Mouse (Mus musculus): ENCODE data around the gene Ahdc1.

The Ahdc1 gene

GRCm38 (mm10) chr4:133101751-133102150 is 90.7 kb downstream of the Ahdc1 start:
- DNase-seq (ENCODE audit: low spot score) = no peak

- no peak for DNase-seq (ENCODE audit: low spot score)
Measured at GRCm38 (mm10) chr4:133103525-133104193, 92.6 kb downstream of the Ahdc1 start.

GRCm38 (mm10) chr4:133104194-133104569 is 93.1 kb downstream of the Ahdc1 start:
- no peak for DNase-seq (ENCODE audit: low spot score)

- DNase-seq (ENCODE audit: low spot score) = no peak
Measured at GRCm38 (mm10) chr4:133106691-133107090, 95.6 kb downstream of the Ahdc1 start.

- DNase-seq (ENCODE audit: low spot score) = peak; percentile 96
Measured at GRCm38 (mm10) chr4:133107788-133108281, 96.8 kb downstream of the Ahdc1 start.

- peak; percentile 86 for DNase-seq (ENCODE audit: low spot score)
Measured at GRCm38 (mm10) chr4:133108481-133109334, 97.6 kb downstream of the Ahdc1 start.

DNA sequence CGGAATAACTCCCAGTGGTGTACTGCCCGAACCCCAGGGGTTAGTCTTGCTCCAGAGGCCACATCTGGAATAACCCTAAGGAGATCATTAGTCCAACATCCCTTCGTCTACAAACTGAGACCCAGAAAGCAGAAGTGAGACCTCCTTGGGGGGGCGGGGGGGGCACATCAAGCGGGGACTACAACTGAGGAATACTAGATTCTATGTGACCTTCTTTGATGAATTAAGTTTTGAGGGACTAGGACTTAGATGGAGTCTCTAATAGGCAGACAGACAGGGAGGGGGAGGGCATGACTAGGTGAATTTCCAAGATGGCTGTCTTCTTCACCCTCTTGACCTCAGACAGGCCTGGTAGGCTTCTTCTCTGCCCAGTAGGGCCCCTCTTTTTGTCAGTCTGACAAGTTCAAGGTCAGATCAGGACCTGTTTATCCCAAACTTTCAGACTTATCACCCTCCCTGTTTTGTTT is 98.3 kb downstream of the Ahdc1 start:
- peak; percentile 50 for DNase-seq (ENCODE audit: low spot score)

GRCm38 (mm10) chr4:133112175-133112838 is 101.2 kb downstream of the Ahdc1 start:
- DNase-seq (ENCODE audit: low spot score) = no peak

GRCm38 (mm10) chr4:133113351-133113882 is 102.4 kb downstream of the Ahdc1 start:
- DNase-seq (ENCODE audit: low spot score) = no peak

GRCm38 (mm10) chr4:133114762-133115161 is 103.7 kb downstream of the Ahdc1 start:
- no peak for DNase-seq (ENCODE audit: low spot score)

DNA sequence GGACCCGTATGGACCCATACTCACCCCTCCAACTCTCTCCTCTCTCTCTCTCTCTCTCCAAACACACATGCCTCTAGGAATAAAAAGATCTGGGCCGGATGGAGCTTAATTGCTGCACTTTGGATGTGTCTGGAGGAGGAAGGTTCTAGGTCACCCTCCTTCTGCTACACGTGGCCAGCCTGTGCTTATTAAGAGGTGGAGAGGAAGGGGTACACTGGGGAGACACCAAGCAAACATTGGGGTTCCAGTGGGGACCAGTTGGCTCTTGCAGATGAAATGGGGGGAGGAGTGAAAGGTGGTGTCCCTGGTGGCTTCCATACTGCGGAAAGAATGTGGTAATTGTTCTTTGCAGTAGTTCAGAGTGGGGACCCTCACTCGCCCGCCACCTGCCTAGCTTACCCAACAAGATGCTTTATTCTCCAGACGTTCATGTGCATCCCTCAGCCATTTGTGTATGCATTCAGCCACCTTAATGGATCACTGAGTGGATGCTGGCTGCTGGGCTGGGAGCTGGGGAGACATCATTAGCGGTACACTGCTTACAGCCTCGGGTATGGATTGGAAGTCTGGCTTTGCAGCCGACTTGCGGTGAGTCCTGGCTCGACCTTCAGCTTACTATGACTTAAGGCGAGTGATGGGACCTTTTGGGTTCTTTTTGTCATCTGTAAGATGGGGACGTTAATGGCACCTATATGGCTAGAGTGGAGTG is 104.8 kb downstream of the Ahdc1 start:
- DNase-seq (ENCODE audit: low spot score) = no peak

GRCm38 (mm10) chr4:133116756-133117470 is 105.9 kb downstream of the Ahdc1 start:
- DNase-seq (ENCODE audit: low spot score) = peak; percentile 89

DNA sequence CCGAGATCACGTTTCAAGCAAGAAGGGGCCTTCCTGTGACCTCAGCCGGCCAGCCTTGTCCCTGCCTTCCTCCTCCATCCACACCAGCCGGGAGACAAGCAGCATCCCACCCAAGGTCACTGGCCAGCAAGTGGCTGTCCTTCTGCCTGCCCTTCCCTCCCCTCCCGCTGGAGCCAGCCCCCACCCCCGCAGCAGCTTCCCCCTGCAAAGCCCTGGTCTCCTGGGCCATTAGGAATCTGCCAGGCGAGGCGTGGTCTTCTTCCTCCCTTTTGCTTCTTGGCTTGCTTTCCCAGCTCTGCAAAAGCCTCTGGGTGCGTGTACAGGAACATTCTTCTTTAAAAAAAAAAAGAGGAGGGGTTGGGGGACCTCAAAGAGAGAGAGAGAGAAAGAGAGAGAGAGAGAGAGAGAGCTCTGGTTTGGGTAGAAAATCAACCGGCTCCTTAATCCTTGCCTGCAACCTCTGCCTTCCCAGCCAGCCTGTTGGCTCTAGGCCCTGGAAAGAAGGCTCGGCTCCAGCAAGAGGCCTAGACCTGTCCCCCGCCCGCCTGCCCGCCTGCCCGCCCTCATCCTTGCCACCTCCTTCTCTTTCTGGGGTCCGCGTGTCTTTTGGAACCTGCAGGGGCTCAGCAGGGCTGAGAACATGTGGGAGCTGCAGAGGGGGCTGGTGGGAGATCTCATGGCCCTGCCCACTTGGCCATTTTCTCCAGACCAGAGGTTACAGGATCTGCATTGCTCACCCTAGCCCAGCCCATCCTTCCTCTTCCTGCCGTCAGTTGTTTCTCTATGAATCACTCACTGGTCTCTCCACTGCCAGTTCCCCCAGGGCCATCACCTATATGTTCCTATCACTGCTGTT is 106.7 kb downstream of the Ahdc1 start:
- DNase-seq (ENCODE audit: low spot score) = peak; percentile 96

DNA sequence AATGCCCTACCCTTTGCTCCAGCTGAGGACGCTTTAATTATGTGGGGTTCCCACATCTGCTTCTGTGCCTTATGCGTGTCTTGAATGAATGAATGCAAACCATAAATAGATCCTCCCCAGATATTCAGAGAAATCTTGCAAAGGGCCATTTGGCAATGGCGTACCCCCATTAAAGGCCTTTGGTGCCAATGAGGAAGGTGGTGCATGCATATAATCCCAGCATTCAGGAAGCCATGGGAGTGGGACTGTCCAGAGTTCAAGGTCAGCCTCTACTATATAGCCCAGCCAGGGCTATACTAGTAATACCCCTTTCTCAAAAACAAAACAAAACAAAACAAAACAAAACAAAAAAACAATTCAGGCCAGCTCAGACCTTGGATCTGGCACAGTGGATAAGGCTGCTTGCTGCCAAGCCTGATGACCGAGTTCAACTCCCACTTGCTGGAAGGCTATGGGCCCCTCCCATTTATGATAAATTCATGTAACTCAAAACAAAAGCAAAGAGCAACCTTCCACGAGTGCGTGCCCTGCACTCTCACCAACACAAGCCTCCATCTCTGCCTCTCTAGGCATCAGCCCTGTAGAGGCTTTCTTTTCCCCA is 107.8 kb downstream of the Ahdc1 start:
- DNase-seq (ENCODE audit: low spot score) = peak; percentile 92

- DNase-seq (ENCODE audit: low spot score) = no peak
Measured at GRCm38 (mm10) chr4:133119579-133119978, 108.5 kb downstream of the Ahdc1 start.

DNA sequence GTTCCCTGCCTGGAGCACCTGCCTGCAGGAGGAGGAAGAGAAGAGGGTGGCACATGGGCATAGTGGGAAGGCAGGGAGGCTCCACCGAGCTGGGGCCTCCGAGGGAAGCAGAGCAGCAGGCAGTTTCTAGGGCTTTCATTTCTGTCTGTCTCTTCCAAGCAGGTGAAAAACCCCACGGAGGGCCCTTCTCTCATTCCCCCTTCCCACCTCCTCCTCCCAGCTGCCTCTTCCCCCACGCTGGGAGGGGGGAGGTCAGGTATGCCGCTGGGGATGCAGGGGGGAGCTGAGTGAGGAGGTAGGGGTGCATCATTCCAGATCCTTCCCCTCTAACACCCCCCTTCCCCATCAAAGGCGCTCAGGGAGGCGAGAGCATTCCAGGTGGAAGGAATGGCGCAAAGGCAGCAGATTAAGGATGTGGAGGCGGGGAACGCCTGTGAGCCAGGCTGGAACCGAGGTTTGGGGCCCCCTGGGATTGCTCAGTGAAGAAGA is 109.8 kb downstream of the Ahdc1 start:
- no peak for DNase-seq (ENCODE audit: low spot score)

DNA sequence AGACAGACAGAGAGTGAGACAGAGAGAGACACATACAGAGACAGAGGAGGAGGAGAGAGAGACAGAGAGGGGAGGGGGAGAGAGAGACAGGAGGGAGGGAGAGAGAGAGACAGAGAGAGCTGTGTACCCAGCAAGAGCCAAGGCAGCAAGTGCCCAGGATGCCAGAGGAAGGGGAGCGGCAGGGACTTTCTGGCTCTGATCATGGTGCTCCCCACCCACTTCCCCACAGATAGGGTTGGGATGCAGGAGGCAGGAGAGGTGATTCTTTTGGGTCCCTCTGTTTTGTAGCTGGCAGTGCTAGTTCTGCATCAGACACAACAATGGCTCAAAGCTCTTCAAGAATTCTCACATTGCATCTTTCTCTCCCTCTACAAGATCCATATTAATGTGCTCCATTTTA is 110.4 kb downstream of the Ahdc1 start:
- no peak for DNase-seq (ENCODE audit: low spot score)

- DNase-seq (ENCODE audit: low spot score) = no peak
Measured at GRCm38 (mm10) chr4:133121974-133122637, 111.0 kb downstream of the Ahdc1 start.

DNA sequence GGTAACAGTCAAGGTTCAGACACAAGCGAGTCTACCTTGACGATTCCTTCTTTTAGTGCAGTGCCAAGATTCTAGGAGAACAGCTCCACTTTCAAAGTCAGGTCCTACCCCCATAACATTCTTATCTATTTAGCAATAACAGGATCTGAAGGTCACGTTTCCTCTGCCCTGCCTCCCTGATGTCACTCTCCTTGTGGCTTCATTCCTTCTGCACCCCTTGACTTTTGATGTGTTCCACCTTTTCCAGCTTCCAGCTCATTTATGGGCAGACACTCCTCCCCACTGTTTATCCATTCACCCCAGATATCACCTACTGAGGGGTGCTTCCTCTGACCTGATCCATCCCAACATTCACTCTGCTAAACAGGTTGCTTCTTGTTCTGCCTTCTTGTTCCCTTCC is 116.0 kb downstream of the Ahdc1 start:
- no peak for DNase-seq (ENCODE audit: low spot score)

All from adipocyte (in vitro differentiated cells).